8 mouse cellular contexts compared by ENCODE assay signal in genomic region chr10:17946046-17946445, GRCm38 (mm10). TPM values are rescaled to one million over a fixed set of nuclear protein-coding genes. Genes with fewer than 3 reads are reported as not detected.
DNase-seq lines count a peak whose midpoint lies in the region; ATAC-seq and TF ChIP-seq lines count a peak whose summit lies in the region.

No protein-coding gene starts in this region.

- DNase-seq in lung, adult 18-20 months: no peak
- DNase-seq in forebrain, embryonic 14.5 days (ENCODE audit: low spot score): no peak
- DNase-seq in liver, adult 2 months (ENCODE audit: extremely low read depth, low read depth, low spot score): peak; percentile 55
- no peak for DNase-seq in cerebellum, postnatal 25 days
- DNase-seq in adrenal gland, adult 18-20 months (ENCODE audit: low spot score in 2 of 2): no peak

- no peak overlapping the region for H3K27ac ChIP-seq in lung, embryonic 15.5 days
- H3K27ac ChIP-seq in forebrain, embryonic 14.5 days (ENCODE audit: low read depth, low read length): no peak overlapping the region
- H3K27ac ChIP-seq in liver, adult 2 months (replicated peaks; ENCODE audit: insufficient read depth, low read depth, low read length): no peak overlapping the region
- no peak overlapping the region for H3K27ac ChIP-seq in stomach, embryonic 15.5 days

- peak overlapping the region; percentile 94 for H3K4me3 ChIP-seq in lung, embryonic 15.5 days
- H3K4me3 ChIP-seq in forebrain, embryonic 14.5 days (ENCODE audit: low read depth, low read length): 0 out of 2 replicates have a peak overlapping the region, but pooled peaks have one; percentile 81
- H3K4me3 ChIP-seq in liver, adult 2 months (ENCODE audit: insufficient read depth, low read depth, low read length): no peak overlapping the region
- peak overlapping the region; percentile 89; the same call in 1 of the 2 replicates for H3K4me3 ChIP-seq in stomach, embryonic 15.5 days (replicated peaks)

- peak overlapping the region; percentile 75 for H3K4me2 ChIP-seq in lung, embryonic 15.5 days
- peak overlapping the region; percentile 57 for H3K4me2 ChIP-seq in forebrain, embryonic 14.5 days (ENCODE audit: low read length)
- H3K4me2 ChIP-seq in stomach, embryonic 15.5 days: peak overlapping the region; percentile 65

- no peak for TF ChIP-seq POLR2A in liver, adult 2 months (IDR thresholded peaks at IDR 0.05; ENCODE audit: extremely low read depth, insufficient read depth, low read length)

- no peaks in the 10 kb centered on the region for H3K27me3 ChIP-seq in lung, embryonic 15.5 days
- no peaks in the 10 kb centered on the region for H3K27me3 ChIP-seq in forebrain, embryonic 14.5 days (replicated peaks; ENCODE audit: control insufficient read depth, insufficient read depth, low read length)
- H3K27me3 ChIP-seq in liver, adult 2 months (ENCODE audit: control insufficient read depth, insufficient read depth, low read length): no peaks in the 10 kb centered on the region
- no peaks in the 10 kb centered on the region for H3K27me3 ChIP-seq in stomach, embryonic 15.5 days (replicated peaks)

- TF ChIP-seq CTCF in liver, adult 2 months (IDR thresholded peaks at IDR 0.05; ENCODE audit: low read depth, low read length): no peak

- peaks cover 15% of the 10 kb centered on the region for H3K4me1 ChIP-seq in lung, embryonic 15.5 days
- H3K4me1 ChIP-seq in forebrain, embryonic 14.5 days (ENCODE audit: control insufficient read depth, insufficient read depth, low read length): peaks cover 10% of the 10 kb centered on the region
- H3K4me1 ChIP-seq in liver, adult 2 months (ENCODE audit: control insufficient read depth, insufficient read depth, low read length): peaks cover 6% of the 10 kb centered on the region; the same call in 1 of the 2 replicates
- peaks cover 5% of the 10 kb centered on the region; the same call in 1 of the 2 replicates for H3K4me1 ChIP-seq in stomach, embryonic 15.5 days

- ATAC-seq in lung, embryonic 15.5 days (ENCODE audit: borderline replicate concordance, extremely low read depth, low FRiP score, low TSS enrichment): no peak
- no peak for ATAC-seq in forebrain, embryonic 14.5 days
- ATAC-seq in stomach, embryonic 15.5 days (ENCODE audit: insufficient read depth, low FRiP score, low read depth): no peak
- no peak for ATAC-seq in cerebellum, adult (ENCODE audit: insufficient number of reproducible peaks, low FRiP score, low TSS enrichment)

- no peak overlapping the region for H3K9ac ChIP-seq in lung, embryonic 15.5 days
- H3K9ac ChIP-seq in forebrain, embryonic 14.5 days (ENCODE audit: low read length): no peak overlapping the region; the same call in 1 of the 2 replicates
- no peak overlapping the region for H3K9ac ChIP-seq in liver, adult 2 months (ENCODE audit: low read depth, low read length)
- H3K9ac ChIP-seq in stomach, embryonic 15.5 days: no peak overlapping the region

- H3K9me3 ChIP-seq in lung, embryonic 15.5 days: no peaks in the 10 kb centered on the region
- no peaks in the 10 kb centered on the region for H3K9me3 ChIP-seq in forebrain, embryonic 14.5 days (replicated peaks; ENCODE audit: control insufficient read depth, low read length)
- no peaks in the 10 kb centered on the region for H3K9me3 ChIP-seq in stomach, embryonic 15.5 days

- H3K79me2 ChIP-seq in liver, adult 2 months (ENCODE audit: control insufficient read depth, insufficient read depth, low read length): peaks cover 7% of the 10 kb centered on the region; the same call in 1 of the 2 replicates

- H3K36me3 ChIP-seq in lung, embryonic 15.5 days: no peaks in the 10 kb centered on the region
- H3K36me3 ChIP-seq in forebrain, embryonic 14.5 days (ENCODE audit: control insufficient read depth, insufficient read depth, low read length): 0 out of 2 replicates have a peak, but pooled peaks cover 3% of the 10 kb centered on the region
- H3K36me3 ChIP-seq in liver, adult 2 months (ENCODE audit: control insufficient read depth, insufficient read depth, low read length): peaks cover 5% of the 10 kb centered on the region
- H3K36me3 ChIP-seq in stomach, embryonic 15.5 days: no peaks in the 10 kb centered on the region

- 21% methylated on average over 3 of the region's 3 CpGs for WGBS in lung, embryonic 15.5 days
- 55% methylated on average over 3 of the region's 3 CpGs for WGBS in forebrain, embryonic 14.5 days
- 4% methylated on average over 3 of the region's 3 CpGs for WGBS in liver, adult 2 months
- WGBS in stomach, embryonic 15.5 days: 25% methylated on average over 3 of the region's 3 CpGs

RNA-seq across cellular contexts. Expression of gene Heca, which starts 1.8 kb away (rescaled TPM):
- 2.9 and 4.7 TPM in 2 replicates for polyA plus RNA-seq in lung, embryonic 15.5 days (2015; fragmentation: Nextera tagmentation; extraction: Ambion mirVana)
- polyA plus RNA-seq in forebrain, embryonic 14.5 days (2014; fragmentation: Nextera tagmentation; extraction: Ambion mirVana): 7.1 and 7.2 TPM in 2 replicates
- 25.2 and 27.9 TPM in 2 replicates for total RNA-seq in liver, adult 2 months (2014; rRNA removed)
- polyA plus RNA-seq in liver, adult 2 months (2012; rRNA removed): 7.5 and 15.1 TPM in 2 replicates
- polyA plus RNA-seq in stomach, embryonic 15.5 days (2015; fragmentation: Nextera tagmentation; extraction: Ambion mirVana): 3.8 and 4.4 TPM in 2 replicates
- total RNA-seq in adrenal gland, adult 18-20 months (2021): 10 to 100 TPM; 26.7 to 37.7 TPM
